Mouse (Mus musculus): ENCODE measurements at regions not wholly inside any gene's neighbourhood (a gene's known extent, or its start where the extent isn't known, plus 50 kb on each side); places are given as distances from the start of the nearest gene placed in this dataset.

- H3K36me3 ChIP-seq (replicated peaks; ENCODE audit: control insufficient read depth, insufficient read depth, low read depth), result no peaks in the 10 kb centered on the region
- H3K4me1 ChIP-seq (replicated peaks; ENCODE audit: control insufficient read depth in 2 of 2, insufficient read depth in 2 of 2, low read length in 1 of 2), result no peaks in the 10 kb centered on the region
- WGBS (ENCODE audit: insufficient replicate concordance), result 62% methylated on average over 2 of the region's 2 CpGs
- no peaks in the 10 kb centered on the region for H3K27me3 ChIP-seq (ENCODE audit: control insufficient read depth, insufficient read depth, low read length)
- H3K4me3 ChIP-seq (ENCODE audit: insufficient read depth in 1 of 2, low read depth in 2 of 2, low read length in 2 of 2), result no peak overlapping the region
- no peak overlapping the region for H3K27ac ChIP-seq
- H3K4me2 ChIP-seq (ENCODE audit: low read depth), result no peak overlapping the region
- DNase-seq (ENCODE audit: low read depth in 3 of 3, low spot score in 3 of 3) (no peak), ATAC-seq (ENCODE audit: insufficient read depth) (no peak)
- no peak overlapping the region for H3K9ac ChIP-seq (replicated peaks)
- TF ChIP-seq EP300 (IDR thresholded peaks at IDR 0.05; ENCODE audit: low read depth), result no peak
- TF ChIP-seq CTCF (IDR thresholded peaks at IDR 0.05; ENCODE audit: low read depth), result no peak
- no peaks in the 10 kb centered on the region for H3K9me3 ChIP-seq (ENCODE audit: control insufficient read depth, low read length)
Observed at GRCm38 (mm10) chr14:33865746-33866145, 57.6 kb upstream of the Gdf10 start.

- Histone ChIP-seq H3K4me2 (ENCODE audit: low read depth) (no peak overlapping the region), H3K27me3 (ENCODE audit: control insufficient read depth, insufficient read depth, low read length) (no peaks in the 10 kb centered on the region), H3K4me1 (replicated peaks; ENCODE audit: control insufficient read depth in 2 of 2, insufficient read depth in 2 of 2, low read length in 1 of 2) (no peaks in the 10 kb centered on the region), H3K36me3 (replicated peaks; ENCODE audit: control insufficient read depth, insufficient read depth, low read depth) (no peaks in the 10 kb centered on the region), H3K27ac (no peak overlapping the region), H3K4me3 (ENCODE audit: insufficient read depth in 1 of 2, low read depth in 2 of 2, low read length in 2 of 2) (no peak overlapping the region), H3K9me3 (ENCODE audit: control insufficient read depth, low read length) (no peaks in the 10 kb centered on the region), H3K9ac (replicated peaks) (no peak overlapping the region)
- no peak for DNase-seq (ENCODE audit: low read depth in 3 of 3, low spot score in 3 of 3)
- TF ChIP-seq CTCF (IDR thresholded peaks at IDR 0.05; ENCODE audit: low read depth) (no peak), EP300 (IDR thresholded peaks at IDR 0.05; ENCODE audit: low read depth) (no peak)
- WGBS (ENCODE audit: insufficient replicate concordance), result 48% methylated on average over 3 of the region's 3 CpGs
- no peak for ATAC-seq (ENCODE audit: insufficient read depth)
Observed at GRCm38 (mm10) chr14:33867674-33868073, 55.7 kb upstream of the Gdf10 start.
